Mouse (Mus musculus) c-Kit-positive CD71-negative TER-119-negative erythroid progenitor cells, embryonic 14.5 days (primary cell): Measurements from ENCODE around the gene Faf2.

Experiments used
- DNase-seq: peaks from one replicate; pipeline ENCODE4 v3.0.0-alpha.2; 2013; ENCODE audit warnings: low read depth

Faf2 gene

DNA sequence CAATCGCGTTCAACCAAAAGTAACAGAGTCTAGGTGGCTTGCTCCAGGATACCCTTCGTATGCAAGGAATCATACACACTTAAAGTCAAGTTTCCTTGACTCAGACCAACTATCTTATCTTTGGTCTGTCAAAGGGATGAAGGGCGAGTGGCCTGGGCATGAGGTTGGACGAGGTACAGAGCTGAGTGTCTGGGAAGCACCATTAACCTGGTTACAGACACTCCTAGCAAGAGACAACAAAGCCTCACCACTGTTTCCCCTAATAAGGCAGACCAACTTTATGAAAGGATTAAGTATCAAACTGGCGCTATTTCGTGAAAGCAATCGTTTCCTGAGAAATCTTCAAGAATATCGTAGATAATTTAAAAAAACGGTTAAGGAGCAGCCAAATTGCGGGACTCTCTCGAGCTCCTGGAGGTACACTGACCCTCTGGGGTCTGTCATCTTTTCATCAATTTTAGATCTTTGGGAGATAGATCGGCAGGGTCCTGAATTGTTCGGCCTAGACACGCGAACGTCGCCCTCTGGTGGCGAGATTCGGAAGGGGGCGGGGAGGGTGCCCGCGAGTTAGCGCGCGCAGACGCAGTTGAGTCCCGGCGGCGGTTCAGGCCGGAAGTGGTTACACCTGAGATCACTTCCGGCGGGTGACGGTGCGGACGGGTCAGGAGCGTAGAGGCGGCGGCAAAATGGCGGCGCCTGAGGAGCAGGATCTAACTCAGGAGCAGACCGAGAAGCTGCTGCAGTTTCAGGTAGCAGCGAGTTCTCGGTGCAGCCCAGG is at the start of gene Faf2:
Gene Faf2, plus strand, starts transcription at position 630 of the 778 bp plus-strand sequence.
- DNase-seq, result peak; percentile 95

- DNase-seq, result no peak
These were observed 49.0 kb upstream of the Faf2 start for GRCm38 (mm10) chr13:54572621-54573020.

- DNase-seq, result no peak
These were observed 46.6 kb upstream of the Faf2 start, which contains the start of gene Arl10 for GRCm38 (mm10) chr13:54574854-54575481. TSS of gene Arl10 (plus strand) at chr13:54575015.

- no peak for DNase-seq
These were observed 46.1 kb upstream of the Faf2 start for GRCm38 (mm10) chr13:54575489-54575888.

GRCm38 (mm10) chr13:54577652-54578507 is 43.7 kb upstream of the Faf2 start:
- no peak for DNase-seq

DNA sequence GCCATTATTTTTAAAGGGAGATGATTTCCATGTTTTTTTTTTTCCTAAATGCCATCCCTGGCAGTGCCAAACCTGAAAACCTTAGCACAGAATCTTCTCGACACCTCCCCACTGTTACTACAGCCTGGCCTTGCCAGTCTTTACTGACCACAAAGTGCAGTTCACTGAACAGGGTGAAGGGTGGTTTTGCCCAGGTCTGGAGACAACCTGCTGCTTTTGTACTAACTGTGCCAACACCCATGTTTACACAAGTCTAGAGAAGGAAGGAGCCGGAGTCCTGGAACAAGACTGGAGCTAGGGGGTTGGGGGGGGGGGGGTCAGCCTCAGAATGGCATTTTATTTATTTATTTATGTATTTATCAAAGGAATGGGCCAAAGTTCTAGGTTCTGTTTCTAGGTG is 40.2 kb upstream of the Faf2 start:
- no peak for DNase-seq

DNA sequence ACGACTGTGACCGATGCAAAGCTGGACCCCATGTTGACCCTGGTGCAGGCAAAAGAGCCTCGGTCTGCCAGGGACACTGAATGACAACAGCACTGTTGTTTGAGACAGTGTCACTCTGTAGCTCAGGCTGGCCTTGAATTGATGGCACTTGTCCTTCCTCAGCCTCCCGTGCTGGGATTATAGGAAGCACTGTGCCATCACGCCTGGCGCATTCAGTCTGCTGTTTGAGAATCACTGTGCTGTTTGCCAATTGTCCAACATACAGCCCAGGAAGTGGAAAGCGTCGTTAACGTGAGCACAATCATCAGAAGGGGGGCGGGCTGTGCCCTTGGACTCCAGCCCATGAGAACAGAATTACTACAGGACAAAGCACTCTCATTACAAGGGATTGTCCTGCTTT is 39.5 kb upstream of the Faf2 start:
- DNase-seq, result no peak

- DNase-seq, result no peak
These were observed 38.7 kb upstream of the Faf2 start for GRCm38 (mm10) chr13:54582860-54583259.

GRCm38 (mm10) chr13:54585831-54586230 is 35.8 kb upstream of the Faf2 start:
- no peak for DNase-seq

- no peak for DNase-seq
These were observed 32.1 kb upstream of the Faf2 start for GRCm38 (mm10) chr13:54589414-54589995.

GRCm38 (mm10) chr13:54589996-54590951 is 31.3 kb upstream of the Faf2 start, which contains the start of the genes Nop16 and Higd2a:
TSS of gene Nop16 (minus strand) at chr13:54590090.
TSS of gene Higd2a (plus strand) at chr13:54590207.
- peak; percentile 99 for DNase-seq

- DNase-seq, result no peak
These were observed 29.7 kb upstream of the Faf2 start for GRCm38 (mm10) chr13:54591776-54592356.

DNA sequence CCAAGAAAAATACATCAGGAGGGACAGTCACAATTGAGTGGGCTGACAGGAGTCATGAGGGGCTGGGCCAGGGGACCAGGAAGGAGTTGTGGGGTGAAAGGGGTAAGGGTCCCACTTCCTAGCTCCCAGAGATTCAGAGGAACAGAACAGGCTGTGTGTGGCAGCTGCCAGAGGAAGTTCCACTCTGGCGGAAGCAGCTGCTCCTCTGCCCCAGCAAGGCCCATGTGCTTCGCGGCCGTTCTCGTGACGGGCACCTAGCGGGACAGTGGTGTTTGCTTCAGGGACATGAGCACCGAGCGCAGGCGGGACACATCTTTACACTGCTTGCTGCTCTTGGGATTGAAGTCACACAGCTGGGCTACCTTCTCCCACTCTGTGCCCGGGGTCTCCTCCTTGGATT is 28.0 kb upstream of the Faf2 start:
- DNase-seq, result no peak

- DNase-seq, result no peak
These were observed 25.4 kb upstream of the Faf2 start for GRCm38 (mm10) chr13:54596107-54596690.

DNA sequence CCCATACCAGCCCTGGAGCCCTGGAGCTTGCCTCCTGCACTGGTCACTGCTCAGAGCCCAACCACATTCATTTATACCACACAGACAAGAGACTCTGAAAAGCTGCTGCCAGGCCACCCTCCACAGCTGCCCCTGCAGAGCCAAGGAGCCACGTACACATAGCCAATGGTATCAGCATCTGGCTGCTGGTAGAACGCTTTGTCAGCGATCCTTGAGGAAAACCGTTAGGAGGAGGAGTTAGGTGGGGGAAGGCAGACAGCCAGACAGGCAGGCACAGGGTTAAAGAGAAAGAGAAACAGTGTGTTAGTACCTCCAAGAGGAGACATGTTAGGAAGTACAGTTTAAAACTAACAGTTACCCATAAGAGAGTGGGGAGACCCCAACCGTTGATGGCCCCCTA is 24.7 kb upstream of the Faf2 start:
- no peak for DNase-seq

GRCm38 (mm10) chr13:54598622-54599143 is 22.9 kb upstream of the Faf2 start:
- no peak for DNase-seq

DNA sequence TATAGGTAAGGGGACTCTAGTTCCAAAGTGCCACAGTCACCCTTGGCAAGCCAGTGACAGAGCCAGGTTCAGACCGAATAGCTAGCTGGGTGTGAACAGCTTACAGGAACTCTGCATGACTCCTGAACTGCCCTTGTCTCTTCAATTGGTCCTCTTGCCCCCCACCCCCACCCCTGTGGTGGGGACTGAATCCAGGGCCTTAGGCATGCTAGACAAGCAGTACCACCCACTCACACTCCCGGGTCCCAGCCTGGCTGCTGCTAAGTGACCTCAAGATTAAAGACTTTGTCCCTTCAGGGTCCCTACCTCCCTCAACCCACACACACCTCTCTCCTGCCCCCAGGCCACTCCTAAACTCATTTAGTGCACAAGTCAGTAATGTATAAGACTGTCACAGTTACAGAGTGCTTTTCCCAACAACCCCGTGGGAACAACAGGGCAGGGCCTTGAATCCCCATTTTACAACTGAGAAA is 18.9 kb upstream of the Faf2 start:
- DNase-seq, result no peak

- DNase-seq, result no peak
These were observed 18.1 kb upstream of the Faf2 start for GRCm38 (mm10) chr13:54603501-54603900.

DNA sequence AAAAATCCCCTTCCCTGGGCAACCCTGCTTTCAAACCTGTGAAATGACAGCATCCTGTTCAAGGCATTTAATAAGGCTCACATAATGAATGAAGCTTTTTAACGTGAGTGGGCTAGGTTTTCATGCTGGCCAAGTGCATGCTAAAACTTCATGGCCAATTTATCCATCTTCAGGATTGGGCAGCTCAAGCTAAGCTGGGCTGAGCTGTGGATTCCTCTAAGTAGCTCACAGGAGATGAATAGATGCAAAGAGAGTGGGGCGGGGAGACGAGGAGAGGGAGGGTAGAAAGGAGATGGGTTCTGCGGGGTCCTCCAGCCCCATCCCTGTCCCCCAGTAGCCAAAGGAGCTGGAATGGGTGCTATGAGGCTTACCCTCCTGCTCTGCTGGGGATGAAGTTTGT is 17.4 kb upstream of the Faf2 start:
- DNase-seq, result no peak

DNA sequence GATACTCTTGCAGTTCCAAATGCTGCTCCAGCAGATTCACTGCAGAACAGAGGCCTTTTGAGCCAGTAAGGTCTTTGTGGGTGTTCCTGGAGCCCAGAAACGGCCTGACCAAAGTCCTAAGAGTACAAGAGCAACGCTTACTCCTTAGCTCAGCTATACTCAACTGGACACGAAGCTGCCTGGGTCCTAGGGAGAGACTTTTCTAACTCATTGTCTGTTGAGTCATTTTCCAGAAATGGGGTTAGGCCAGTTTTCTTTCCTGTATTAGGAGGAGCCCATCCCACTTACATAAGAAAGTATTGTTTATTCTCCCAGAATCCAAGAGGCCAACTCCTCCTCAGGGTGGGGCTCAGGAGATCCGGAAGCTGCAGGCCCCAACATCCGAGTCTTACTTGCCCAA is 16.2 kb upstream of the Faf2 start:
- DNase-seq, result no peak
